Mouse (Mus musculus) naive thymus-derived CD4-positive, alpha-beta T cell, adult 2 months (primary cell): ENCODE data around the gene Rgs7bp.
A peak's percentile ranks its signal among the peaks of the same experiment; 100 is the strongest.
"Not testable (repeated sequence)": the region's sequence is repeated elsewhere in the genome, so short reads cannot be mapped to it uniquely, and the experiment has no call there.

ENCODE experiments used
- DNase-seq: peaks from one replicate; pipeline ENCODE4 v3.0.0-alpha.2; 2011; ENCODE audit warnings: low read depth

The Rgs7bp gene

GRCm38 (mm10) chr13:104936586-104936985, 118.1 kb downstream of the Rgs7bp start:
- no peak for DNase-seq

GRCm38 (mm10) chr13:104931635-104932532, 122.8 kb downstream of the Rgs7bp start:
- DNase-seq = no peak

- DNase-seq = no peak
Observed at GRCm38 (mm10) chr13:104930814-104931213, 123.9 kb downstream of the Rgs7bp start.

GRCm38 (mm10) chr13:104918663-104919062, 136.1 kb downstream of the Rgs7bp start:
- DNase-seq = peak; percentile 31

GRCm38 (mm10) chr13:104916771-104917170, 138.0 kb downstream of the Rgs7bp start:
- not testable (repeated sequence) for DNase-seq

GRCm38 (mm10) chr13:104916106-104916505, 138.6 kb downstream of the Rgs7bp start:
- DNase-seq = no peak

GRCm38 (mm10) chr13:104914288-104914895, 140.3 kb downstream of the Rgs7bp start:
- no peak for DNase-seq

GRCm38 (mm10) chr13:104911626-104912025, 143.1 kb downstream of the Rgs7bp start:
- DNase-seq = not testable (repeated sequence)

- not testable (repeated sequence) for DNase-seq
Observed at GRCm38 (mm10) chr13:104911006-104911405, 143.7 kb downstream of the Rgs7bp start.

- no peak for DNase-seq
Observed at GRCm38 (mm10) chr13:104908691-104909090, 146.0 kb downstream of the Rgs7bp start.
